Mouse (Mus musculus) common myeloid progenitor, adult 5-6 weeks (primary cell): ENCODE measurements around the gene Ifna2. TPM values are rescaled to one million over a fixed set of nuclear protein-coding genes. Genes with fewer than 3 reads are reported as not detected.
A peak's percentile ranks its signal among the peaks of the same experiment; 100 is the strongest.

Source experiments
- ATAC-seq: replicated peaks from 2 replicates; pipeline ENCODE4 v1.8.0; 2016; ENCODE audit warnings: low read depth, mild to moderate bottlenecking, moderate TSS enrichment, inconsistent platforms; ENCODE audit not compliant: poor library complexity, severe bottlenecking
- total RNA-seq: library from RNA; stranded (forward); fragments of 200-1000, 187-1606 nt; gene quantifications from 2 replicates; pipeline ENCODE4 v1.2.3, GENCODE M21; 2017

Ifna2 gene
- not detected in 2 replicates for total RNA-seq

DNA sequence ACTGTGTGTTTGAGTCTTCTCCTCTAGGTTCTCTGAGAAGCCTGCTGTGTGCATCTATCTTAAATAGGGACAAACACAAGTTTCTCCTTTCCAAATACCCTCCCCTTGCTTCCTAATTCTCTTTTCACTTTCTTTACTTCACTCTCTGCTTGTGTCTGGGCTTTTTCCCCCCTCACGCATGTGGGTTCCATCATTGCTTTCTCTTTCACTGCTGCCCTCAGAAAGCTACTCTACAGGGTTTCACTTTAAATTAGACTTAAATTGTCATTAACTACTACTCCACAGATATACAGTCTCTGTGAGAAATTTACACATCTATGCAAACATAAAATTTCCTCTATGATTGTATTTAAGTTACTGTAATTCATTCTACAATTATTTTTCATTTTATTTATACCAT, at the start of gene Ifna2:
Gene Ifna2, minus strand, starts transcription at position 101 of the 400 bp plus-strand sequence.
- no peak for ATAC-seq

DNA sequence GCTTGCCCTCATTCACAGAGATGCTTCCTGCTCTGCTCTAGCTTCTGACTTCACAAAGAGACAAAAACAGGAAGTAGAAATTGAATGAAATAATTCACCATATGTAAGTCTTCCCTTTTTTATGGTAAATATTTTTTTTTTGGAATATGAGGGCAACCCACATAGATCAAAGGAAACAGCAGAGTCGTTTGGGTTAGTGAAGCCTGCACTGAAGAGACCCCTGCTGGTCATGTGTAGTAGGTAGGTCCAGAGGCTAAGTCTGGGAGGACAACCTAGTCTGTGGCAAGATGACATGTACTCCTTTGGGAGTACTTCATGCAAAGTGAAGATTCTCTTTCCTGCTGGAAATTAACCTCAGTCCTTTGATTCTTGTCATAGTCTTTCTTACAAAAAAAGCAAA, 43.6 kb upstream of the Ifna2 start:
- peak; percentile 93 for ATAC-seq

DNA sequence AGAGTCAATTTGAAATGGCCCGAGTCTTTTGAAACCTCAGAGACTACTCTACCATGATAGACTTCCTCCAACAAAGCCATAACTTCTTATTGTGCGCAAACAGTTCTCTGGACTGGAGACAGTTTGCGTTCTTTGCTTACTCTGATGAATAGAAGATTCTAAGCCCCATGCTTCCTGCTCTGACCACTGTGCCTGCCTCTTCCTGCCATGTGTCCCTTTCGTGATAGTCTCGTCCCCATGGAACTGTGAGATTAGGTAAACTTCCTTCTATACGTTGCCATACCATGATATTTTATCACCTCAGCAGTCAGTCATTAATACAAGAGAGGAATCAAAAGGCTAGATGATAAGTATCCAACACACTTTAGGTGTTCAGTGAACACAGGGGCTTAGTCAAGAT, 43.0 kb upstream of the Ifna2 start:
- ATAC-seq, result peak; percentile 24; the same call in 1 of the 2 replicates

DNA sequence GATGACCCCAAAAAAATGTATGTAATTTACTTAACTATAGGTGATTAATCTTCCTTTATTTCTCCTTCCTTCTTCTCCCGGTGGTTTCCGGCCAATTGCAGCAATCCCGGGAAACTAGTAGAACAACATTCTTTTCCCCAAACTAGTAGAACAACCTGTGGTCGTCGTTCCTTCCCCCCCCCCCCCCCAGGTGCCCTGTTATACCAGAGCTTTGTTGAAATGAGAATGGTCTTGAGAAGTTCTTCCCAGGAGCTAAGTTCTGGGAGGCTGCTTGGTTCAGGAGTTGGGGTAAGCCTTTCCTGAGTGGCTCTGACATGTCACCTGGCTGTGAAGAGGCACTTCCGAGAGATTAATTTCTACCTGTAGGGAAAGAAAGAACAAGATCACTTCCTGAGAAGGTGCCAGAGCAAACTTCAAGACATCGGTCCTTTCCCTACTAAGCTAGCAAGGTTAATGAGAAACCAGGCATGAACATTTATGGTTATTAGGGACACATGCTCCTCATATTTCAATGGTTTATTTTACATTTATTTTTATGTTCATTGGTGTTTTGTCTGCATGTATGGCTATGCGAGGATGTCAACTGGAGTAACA, 39.9 kb upstream of the Ifna2 start:
- ATAC-seq, result no peak

DNA sequence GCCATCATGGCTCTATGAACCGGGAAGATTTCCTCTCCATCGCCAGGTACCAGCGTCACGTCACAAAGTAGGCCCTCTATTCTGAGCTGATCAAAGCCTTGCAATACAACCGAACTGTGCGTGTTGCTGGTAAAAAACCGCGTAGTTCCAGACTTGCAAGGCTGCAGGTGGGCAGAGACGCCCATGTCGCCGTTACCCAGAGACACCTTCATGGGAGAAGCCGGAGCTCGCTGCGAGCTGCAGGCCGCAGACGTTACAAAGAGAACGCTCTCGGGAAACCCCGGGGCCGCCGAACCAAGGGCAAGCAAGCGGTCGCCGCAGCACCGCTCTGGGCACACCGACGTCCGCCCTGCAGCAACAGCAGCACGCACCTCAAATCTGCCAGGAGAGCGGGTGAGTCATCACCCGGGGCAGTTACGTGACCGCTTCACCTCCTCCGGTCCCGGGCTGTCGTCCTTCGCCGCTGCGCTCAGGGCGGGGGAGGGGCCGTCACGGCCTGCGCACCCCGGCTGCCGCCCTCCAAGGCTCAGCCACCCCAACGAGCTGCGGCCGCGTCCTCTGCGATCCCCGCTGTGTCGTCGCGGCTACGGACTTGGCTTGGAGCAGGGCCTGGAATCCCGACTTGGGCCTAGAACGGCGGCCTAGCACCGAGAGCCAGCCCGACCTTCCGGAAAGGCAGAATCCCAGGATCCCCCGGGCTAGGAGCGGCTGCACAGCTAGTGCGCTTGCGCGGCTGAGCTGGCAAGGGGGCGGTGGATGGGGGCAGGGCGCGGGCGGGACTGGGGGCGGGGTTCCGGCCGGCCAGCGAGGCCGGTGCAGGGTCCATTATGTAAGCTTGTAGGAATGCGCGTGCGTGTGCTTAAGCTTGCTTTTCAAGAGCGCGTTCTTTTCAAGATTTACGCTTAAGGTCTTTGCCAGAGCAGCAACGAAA, 38.3 kb upstream of the Ifna2 start, which contains the start of the genes Gm26566 and Klhl9:
Gene Gm26566, plus strand, starts transcription at position 15 of the 931 bp plus-strand sequence.
Gene Klhl9, minus strand, starts transcription at position 675 of the 931 bp plus-strand sequence.
- peak; percentile 75 for ATAC-seq

DNA sequence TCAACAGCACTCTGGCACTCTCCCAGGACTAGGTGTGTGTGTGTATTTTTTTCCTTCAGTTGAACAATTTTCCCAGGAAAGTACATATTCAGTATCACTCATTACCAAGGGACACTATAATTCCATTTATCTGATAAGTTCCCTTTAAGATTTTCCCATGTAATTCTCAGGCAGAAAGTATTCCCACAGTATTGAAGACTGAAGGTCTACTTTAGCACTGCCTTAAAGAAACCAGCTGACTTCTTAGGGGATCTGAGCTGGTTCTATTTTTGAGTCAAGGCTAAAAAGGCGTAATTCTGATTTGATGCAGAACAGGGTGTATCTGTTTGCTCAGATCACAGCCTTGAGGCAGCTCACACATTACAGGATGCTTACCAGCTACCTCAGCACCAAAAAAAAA, 35.0 kb upstream of the Ifna2 start:
- ATAC-seq, result no peak

DNA sequence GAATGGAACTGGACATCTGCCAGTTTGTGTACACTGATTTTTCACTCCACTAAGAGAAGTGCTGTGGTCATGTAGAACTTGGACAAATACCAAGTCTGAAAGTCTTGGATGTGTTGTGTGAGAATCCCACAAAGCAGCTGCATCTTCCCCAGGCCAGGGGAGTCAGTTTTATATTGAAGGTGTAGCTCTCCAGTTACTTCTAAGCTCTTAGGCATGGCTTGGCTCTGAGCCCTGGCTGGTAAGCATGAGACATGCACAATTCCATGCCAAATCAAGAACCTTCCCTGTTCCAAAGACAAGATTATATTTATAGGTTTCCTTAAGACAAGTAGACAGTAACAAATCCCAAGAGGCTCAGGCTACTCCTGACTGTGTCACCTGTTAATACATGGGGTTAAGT, 31.3 kb upstream of the Ifna2 start:
- no peak for ATAC-seq

DNA sequence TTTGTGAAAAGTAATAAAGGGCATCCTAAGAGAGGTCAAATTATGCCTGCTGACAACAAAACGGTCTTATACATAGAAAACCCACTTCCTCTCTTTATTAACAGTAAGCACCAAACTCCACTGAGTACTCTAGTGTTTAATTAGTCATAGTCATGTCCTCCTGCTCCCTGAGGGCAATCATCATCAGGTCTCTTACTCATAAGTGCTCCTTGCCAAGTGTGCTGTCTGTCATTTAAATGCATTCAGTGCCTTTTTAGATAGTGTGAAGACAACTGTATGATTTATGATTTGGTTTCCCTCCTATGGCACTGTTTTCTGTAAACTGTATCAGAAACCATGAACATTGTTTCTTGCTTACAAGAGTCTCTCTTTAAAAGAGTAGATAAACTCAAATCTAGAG, 30.6 kb upstream of the Ifna2 start:
- peak; percentile 45; the same call in 1 of the 2 replicates for ATAC-seq

DNA sequence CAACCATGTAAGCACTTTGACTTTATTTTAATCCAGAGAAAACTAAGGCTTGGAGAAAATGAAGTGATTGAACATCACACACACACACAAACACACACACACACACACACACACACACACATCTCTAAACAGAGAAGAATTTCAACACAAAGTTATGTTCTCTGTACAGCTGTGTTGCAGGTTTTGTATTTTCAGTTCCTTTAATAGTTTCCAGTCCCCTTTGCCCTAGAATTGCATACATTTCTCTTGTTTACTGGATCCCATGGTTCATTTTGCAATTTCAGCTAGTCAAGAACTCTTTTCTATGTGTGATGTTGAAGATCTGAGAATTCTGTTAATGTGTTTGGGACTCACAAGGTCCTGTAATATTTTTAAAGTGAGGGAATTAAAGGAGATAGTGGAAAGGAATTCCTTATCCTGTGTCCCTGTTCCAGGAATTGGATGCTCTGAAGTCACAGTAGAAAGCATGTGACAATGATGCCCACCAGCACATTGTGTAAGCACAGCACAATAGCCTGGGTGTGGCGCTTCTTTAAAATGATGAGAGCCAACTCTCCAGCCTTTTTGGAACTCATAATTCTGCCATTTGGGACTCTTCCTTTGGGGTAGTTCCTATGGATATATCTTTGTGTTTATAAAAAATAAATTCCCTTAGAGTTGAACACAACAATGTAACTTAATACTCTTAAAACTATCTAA, 23.6 kb upstream of the Ifna2 start:
- peak; percentile 71 for ATAC-seq

DNA sequence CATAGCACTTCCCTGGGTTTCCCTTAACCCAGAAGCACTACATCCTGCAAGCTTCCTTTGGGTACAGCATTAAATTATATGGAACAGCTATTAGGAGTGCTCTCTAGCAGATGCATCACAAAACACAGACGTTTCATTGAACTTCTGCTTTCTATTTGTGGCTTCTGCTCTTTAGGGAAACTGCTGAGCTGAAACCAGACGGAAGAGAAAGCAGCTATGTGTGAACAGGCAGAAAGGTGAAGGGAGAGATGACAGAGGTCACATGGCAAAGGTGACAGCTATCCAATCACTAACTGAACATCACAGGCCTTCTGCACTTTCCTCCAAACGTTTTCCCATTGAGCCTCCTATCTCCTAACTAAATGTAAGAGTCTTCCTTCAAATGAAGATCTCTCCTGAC, 22.2 kb upstream of the Ifna2 start:
- ATAC-seq, result peak; percentile 85

DNA sequence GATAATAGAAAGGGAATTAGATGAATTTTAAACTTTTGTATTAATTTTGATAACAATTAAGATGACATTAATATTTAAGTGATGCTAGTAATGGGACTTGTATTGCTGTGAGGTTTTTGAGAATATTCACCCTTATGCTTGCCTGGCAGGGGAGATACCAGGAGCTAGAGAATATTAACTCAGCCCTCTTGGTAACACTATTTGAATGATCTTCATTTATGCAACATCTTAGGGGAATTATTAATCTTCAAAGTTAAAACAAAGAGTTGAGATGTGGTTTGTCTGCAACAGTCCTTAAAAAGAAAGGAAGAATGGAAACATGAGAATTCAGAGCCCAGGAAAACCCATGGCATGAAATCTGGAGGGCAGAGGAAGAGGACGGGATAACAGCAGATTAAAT, 15.6 kb upstream of the Ifna2 start:
- no peak for ATAC-seq

DNA sequence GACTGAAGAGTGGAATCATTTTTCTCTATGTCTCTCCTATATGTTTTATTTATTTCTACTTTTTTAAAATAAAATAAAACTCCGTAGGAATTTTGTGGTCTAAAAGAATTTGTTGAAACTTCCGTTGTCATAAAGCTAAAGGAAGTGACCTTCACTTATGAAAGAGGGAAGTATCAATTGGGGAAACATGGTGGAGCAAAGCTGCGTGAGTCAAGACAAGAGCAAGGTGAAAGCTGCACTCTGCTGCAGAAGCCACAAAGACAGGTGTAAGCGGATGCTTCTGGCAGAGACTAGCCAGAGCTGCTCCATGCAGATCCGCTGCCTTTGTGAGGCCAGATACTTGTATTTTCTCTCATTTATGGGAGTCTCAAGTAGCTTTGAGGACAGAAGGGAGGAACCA, 15.1 kb upstream of the Ifna2 start:
- 0 out of 2 replicates have a peak, but pooled peaks have one; percentile 26 for ATAC-seq

DNA sequence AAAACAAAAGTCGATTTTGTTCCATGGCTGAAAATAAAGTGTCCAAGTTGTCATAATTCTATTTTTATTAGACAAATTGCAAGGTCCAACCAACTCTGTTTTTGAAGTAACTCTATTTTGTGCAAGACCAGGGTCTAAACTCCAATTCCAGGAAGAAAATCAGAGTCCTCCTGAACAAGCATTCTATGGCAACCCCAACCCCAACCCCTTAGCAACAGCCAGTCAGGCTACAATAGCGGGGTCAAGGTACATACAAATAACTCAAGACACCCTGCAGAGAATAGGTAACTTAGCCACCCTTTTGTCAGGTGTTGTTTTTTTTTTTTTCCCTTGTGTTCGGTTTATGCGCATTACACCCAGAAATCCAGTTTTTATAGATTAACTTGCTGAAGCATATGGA, 14.0 kb upstream of the Ifna2 start:
- ATAC-seq, result no peak

DNA sequence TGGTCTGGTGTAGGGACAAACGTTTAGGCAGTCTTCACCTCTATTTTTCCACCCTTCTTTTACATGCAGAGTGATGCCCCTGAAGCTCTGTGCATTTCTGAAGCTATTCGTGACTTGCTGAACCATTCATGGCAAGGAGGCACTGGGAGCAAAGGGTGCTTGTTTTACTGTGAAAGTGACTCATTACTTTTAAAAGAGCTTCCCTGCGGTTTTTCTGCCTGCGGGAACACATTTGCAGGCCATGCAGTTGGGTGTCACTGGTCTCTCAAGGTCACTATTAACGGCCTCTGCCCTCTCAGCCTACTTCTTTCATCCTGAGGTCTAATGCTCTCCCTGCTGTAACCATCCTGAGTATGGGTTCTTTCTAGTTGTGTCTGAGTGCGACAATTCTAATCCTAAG, 13.4 kb upstream of the Ifna2 start:
- ATAC-seq, result no peak

DNA sequence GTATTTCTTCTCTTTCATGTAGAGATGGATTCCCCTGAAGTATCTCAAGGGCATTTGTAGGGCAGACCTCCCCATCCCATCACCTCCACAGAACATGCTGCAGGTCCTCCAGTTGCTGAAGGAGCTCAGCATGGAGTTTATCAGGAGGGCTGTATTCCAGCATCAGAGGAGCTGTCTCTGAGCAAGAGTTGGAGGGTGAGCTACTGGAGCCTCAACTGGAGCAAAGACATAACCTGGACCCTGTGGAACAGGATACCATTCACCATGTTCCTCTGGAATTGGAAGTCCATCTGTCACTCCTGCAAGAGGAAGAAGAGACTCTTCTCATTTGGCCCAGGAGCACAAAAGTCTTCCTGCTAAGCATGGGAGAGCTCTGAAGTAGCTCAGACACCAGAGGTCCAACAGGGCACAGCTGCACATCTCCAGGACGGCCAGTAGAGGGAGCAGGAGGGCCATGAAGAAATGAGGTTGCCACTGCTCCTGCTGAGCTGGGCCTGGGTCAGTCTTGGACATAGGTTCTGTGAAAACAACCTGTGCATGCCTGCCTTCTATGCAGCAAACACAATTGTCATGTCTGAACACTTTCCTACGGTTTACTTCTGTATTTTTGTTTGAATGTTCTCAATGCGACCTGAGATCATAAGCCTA, 12.6 kb upstream of the Ifna2 start:
- peak; percentile 90 for ATAC-seq

DNA sequence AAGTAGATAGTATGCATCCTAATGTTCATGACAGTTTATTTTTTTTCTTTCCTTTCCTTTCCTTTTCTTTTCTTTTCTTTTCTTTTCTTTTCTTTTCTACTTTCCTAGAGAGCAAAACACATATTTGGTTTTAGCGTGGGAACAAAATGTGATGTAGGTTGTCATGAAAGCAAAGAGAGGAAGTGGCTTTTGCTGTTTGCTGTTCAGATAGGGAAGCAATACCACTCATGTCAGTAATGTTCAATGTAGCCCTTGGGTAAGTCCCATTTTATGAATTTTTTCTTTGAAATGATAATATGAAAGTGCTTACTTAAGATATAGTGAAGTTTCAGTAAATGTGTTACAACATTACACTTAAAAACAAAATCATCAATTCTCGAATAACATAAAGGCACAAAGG, 9.7 kb upstream of the Ifna2 start:
- ATAC-seq, result peak; percentile 72

DNA sequence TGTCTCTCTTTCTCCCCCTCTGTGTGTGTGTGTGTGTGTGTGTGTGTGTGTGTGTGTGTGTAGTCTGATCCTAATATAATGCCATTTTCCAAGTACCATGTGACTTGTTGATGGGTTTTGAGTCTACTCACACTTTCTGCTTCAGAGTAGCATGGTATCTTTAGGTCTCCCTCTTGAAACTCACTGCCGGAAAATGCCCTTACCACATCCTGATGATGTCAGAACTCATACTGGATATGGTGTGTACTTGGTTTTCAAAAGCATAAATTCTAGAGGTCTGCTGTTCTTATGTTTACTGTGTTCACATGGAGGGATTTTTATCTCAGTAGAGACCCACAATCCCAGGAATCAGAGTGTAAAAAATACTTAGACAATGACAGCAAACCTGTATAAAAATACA, 8.8 kb upstream of the Ifna2 start:
- ATAC-seq, result peak; percentile 47

DNA sequence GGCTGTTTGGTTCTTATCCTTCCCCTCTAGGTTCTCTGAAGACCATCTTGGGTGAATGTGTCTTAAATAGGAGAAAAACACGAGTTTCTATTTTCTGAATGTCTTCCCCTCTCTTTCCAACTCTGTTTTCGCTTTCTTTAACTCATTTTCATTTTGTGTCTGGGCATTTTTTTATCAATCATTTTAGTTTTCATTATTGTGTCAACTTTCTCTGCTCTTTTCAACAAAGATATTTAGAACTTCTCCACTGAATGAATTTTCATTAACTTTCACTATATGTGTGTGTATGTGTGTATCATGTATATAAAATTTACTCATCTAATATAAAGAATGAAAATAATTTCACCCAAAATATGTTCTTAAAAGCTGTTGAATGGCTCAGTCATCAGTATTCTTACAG, 7.5 kb upstream of the Ifna2 start, which contains the start of gene Ifnab:
Gene Ifnab, minus strand, starts transcription at position 101 of the 400 bp plus-strand sequence.
- no peak for ATAC-seq

DNA sequence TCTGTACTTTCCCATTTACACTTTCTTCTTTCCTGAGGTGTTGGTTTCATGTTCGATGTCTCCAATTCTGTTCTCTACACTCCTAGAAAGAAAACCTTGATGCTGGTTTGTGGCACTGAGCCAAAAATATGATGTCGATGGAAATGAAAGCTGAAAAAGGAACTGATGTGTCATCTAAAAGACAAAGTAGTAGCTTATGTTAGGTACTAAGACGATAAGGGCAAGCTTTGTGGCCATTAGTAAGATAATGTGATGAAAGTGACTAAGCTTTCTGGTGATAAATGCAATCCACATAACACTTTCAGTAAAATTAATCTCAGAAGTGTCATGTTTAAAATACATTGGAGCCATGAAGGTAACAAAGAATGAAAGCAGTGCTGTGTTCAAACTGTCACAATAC, 2.4 kb downstream of the Ifna2 start:
- ATAC-seq, result peak; percentile 33

DNA sequence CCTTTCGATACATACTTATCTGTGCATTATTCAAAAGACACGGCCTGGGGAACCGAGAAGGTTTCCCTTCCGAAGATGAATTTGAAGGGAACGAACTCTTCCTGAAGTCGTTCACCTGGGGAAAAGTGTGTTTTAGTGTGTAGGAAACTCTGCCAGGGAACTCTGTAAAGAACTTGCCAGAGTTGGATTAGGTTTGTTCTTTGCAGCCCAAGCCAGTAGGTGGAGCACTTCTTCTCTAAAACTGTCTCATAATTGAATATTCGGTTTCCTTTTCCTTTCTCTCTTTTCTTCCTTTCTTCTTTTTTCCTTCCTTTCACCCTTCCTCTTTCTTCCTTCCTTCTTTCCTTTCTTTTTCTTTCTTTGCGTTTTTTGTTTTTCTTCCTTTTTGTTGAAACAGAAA, 3.4 kb downstream of the Ifna2 start:
- peak; percentile 72; the same call in 1 of the 2 replicates for ATAC-seq
